Mouse (Mus musculus) yolk sac, embryonic 10.5 days (tissue): ENCODE results near the gene Ndst2.

Experiments used
- DNase-seq: peaks from one replicate; pipeline ENCODE4 v3.0.0-alpha.2; 2017; ENCODE audit warnings: low spot score

Ndst2 gene

DNA sequence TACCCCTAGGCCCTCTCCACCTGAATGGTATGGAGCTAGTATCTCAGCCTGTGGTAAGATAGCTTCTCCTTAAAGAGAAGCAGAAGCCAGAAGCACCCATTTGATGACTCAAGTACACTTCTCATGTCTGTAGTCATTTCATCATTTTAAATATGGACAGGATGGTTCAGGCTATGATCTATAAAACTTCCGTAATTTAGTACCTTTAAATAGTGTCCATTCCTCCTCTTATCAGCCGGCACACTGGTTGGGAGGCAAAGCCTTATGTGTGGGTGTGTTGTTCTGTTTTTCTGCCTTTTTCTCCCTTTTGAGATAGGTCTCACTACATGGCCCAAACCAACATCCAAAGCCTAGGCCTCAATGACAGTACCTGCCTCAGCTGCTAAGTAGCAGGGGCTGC, 35.8 kb downstream of the Ndst2 start:
- DNase-seq = no peak

DNA sequence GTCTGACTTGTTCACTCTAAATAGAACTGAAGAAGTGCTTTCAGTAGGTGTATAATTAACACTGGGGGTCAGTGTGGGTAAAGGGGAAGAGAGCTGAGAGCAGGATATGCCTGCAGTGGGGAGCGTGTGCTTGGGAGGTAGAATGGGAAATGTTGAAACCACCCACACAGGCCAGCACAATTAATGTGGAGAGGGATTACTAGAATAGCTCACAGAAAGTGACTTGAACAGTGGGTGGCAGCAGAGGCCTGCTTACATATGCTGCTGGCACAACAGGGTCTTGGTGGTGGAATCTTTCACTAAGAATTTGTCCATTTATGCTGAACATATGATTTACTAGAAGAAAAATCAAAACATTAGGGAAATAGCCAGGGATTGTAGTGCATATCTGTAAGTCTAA, 37.4 kb downstream of the Ndst2 start:
- no peak for DNase-seq

DNA sequence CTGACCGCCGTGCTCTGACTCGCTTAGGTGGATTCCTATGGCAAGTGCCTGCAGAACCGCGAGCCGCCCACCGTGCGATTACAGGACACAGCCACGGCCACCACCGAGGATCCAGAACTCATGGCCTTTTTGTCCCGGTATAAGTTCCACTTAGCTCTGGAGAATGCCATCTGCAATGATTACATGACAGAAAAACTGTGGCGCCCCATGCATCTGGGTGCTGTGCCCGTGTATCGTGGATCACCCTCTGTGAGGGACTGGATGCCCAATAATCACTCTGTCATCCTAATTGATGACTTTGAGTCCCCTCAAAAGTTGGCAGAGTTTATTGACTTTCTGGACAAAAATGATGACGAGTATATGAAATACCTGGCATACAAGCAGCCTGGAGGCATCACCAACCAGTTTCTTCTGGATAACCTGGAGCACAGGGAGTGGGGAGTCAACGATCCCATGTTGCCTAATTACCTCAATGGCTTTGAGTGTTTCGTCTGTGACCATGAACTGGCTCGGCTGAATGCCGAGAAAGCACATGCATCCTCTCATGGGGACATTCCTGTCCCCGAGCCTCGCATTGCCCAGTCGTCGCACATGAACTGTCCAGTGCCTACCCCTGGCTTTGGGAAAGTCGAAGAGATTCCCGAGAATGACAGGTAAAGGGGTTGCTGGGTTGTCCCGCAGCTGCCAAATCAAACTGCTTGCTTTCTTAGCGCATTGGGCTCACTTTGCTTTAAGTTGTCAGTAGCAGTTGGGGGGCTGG, 38.4 kb downstream of the Ndst2 start:
- DNase-seq = no peak

DNA sequence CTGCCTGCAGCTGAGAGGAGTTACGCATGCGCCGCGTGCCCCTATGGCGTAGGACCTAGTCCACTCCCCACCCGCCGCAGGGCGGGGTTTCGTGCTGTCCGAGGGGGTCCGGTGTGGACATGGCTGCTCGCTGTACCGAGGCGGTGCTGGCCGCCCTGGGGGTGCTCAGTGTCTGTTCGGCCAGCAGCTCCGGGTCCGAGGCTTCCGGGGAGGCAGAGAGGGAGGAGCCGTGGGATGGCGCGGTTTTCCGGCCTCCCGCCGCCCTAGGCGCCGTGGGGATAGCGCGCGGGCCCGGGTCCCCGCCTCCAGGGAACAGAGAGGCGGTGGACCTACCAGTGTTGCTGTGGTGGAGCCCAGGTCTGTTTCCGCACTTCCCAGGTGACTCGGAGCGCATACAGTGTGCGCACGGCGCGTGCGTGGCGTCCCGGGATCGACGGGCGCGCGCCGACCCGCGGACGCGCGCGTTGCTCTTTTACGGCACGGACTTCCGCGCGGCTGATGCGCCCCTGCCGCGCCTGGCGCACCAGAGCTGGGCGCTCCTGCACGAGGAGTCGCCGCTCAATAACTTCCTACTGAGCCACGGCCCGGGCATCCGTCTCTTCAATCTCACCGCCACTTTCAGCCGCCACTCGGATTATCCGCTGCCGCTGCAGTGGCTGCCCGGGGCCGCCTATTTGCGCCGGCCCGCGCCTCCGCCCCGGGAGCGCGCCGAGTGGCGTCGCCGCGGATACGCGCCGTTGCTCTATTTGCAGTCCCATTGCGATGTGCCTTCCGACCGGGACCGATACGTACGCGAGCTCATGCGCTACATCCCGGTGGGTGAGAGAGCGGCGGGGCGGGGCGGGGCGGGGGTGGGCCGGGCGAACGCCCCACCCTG, 39.2 kb downstream of the Ndst2 start, which contains the start of gene Fut11:
Gene Fut11 (plus strand): TSS at position 85 of the 877 bp plus-strand sequence.
- DNase-seq = peak; percentile 92

DNA sequence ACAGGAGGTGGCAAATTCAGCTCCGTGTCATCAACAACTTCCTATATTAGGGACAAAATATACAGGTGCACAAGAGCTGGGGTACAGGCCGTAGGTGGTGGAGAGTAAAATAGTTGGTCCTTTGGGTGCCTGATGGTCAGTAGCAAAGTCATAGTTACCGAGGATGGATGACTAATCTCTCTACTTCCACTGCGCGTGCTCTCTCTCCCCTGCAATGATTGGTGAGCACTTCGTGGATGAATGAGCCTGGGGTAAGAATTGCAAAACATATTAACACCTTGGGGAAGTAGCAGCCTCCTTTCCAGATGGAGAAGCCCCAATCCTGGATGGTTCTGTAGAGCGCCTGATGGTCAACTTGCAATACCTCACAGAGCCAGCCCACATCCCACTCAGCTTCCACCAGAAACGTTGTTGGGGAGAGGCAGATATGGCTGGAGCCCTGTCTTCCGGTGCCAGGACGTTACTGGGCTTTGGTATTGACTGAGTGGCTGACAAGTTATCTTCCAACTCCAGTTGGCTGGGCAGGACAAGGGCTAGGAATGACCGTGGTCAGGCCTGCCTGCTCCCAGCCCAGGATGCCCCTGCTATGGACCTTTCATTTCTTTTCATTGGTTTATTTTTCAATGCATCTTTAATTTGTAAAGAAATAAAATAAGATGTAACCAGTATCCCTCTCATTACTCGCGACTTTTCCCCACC, 40.0 kb downstream of the Ndst2 start:
- no peak for DNase-seq

DNA sequence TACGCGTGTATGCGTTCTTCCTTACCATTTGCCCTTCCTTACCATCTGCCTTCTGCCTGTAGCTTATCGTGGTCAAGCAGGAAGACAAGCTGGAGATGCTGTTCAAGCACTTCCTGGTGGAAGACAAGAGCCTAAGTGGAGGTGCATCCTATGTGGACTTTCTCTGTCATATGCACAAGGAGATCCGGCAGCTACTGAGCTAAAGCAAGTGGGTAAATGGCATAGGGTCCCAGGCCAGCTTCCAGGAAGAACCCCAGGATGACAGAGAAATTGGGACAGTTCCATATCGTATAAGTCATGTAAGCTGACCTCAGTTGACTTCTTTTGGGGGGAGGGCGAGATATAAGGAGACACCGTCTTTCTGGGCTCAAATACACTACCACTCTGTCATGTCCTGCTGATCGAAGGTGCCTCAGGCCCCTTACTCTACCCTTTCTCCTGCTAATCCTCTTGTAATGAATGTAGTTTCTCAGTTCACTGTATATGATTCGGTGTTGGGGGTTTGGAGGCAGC, 40.7 kb downstream of the Ndst2 start:
- no peak for DNase-seq

DNA sequence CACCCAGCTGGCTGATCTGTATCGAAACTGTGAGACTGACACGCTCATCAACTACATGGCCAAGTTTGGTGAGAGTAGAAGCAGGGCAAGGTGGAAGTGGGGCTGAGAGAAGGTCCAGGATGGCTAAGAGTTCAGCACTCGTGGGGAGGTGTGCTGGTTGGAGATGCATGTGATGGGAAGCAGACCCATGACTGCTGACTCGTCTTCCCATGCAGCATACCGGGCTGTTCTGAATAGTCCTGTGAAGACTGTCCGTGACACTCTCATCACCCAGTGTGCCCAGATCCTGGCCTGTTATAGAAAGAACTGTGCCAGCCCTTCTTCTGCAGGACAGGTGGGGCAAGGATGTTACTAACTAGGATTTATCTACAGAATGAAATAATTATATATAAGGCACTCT, 42.6 kb downstream of the Ndst2 start:
- no peak for DNase-seq

DNA sequence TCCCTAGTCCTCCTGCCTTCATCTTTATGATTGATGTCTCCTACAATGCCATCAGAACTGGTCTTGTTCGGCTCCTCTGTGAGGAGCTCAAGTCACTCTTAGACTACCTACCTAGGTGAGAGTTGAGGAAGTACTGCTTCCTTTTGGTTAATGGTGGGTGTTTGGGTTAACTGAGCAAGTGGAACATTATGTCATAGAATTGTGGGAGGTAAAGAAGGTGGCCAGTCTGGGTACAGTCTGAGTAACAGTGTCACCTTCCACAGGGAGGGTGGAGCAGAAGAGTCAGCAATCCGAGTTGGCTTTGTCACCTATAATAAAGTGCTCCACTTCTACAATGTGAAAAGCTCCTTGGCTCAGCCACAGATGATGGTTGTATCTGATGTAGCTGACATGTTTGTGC, 45.4 kb downstream of the Ndst2 start:
- DNase-seq = no peak

DNA sequence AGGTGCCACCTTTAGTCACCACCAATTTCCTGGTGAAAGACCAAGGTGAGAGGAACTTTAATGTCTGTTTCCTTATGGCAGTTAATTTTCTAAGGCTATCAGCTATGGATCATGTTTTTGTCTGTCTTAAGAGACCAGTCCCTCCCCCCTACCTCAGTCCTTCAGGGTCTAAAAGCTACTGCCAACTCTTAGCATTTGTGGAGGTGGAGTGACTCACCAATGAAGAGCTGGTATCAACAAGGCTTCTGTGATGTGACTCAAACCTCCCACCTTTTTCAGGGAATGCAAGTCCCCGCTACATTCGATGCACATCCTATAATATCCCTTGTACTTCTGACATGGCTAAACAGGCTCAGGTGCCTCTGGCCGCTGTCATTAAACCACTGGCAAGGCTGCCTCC, 47.8 kb downstream of the Ndst2 start:
- no peak for DNase-seq

DNA sequence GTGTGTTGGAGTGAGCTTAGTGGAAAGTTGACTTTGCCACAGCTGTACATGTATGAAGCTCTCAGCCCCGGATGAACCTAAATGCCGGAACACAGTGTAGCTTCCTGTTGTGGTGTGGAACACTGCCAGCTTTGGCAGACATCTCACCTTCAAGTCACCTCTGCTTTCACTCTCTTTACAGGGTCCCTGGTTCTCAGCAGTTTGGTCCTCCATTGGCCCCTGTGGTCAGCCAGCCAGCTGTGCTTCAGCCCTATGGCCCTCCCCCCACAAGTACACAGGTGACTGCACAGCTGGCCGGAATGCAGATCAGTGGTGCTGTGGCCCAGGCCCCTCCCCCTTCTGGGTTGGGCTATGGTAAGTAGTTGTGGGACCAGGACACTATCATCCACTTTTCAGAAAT, 51.9 kb downstream of the Ndst2 start:
- no peak for DNase-seq

DNA sequence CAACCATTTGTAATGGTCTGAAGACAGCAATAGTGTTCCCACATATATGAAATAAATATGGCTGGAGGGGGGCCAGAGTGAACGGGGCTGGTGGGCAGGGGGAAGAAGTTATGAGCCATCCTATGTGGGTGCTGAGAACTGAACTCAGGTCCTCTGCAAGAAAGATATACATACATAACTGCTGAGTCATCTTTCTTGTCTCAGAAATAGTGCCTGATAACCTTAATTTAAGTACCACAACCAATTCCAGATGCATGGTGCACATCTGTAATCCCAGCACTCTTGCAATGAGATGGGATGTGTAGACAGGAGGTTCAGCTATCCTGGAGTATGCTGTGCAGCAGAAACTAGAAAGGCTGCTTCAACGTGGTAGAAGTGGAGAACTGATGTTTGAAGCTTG, 52.6 kb downstream of the Ndst2 start:
- no peak for DNase-seq

DNA sequence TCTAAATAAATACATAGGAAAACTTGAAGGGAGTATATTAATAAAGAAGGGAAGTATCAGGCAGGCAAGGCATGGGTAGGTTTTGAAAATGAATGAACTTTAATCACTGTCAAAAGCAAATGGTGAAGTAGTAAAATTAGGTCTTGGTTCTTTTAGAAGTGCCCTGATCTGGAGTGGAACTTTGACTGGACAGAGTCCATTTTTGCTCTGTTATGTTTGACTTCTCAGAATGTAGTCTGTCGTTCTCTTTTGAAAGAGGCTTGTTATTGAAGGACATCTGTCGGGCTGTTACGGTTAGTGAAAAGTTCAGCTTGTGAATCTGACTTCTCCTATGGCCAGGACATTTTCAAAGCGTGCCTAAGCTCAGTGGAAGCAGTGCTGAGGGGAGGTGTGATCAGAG, 56.5 kb downstream of the Ndst2 start:
- DNase-seq = no peak

DNA sequence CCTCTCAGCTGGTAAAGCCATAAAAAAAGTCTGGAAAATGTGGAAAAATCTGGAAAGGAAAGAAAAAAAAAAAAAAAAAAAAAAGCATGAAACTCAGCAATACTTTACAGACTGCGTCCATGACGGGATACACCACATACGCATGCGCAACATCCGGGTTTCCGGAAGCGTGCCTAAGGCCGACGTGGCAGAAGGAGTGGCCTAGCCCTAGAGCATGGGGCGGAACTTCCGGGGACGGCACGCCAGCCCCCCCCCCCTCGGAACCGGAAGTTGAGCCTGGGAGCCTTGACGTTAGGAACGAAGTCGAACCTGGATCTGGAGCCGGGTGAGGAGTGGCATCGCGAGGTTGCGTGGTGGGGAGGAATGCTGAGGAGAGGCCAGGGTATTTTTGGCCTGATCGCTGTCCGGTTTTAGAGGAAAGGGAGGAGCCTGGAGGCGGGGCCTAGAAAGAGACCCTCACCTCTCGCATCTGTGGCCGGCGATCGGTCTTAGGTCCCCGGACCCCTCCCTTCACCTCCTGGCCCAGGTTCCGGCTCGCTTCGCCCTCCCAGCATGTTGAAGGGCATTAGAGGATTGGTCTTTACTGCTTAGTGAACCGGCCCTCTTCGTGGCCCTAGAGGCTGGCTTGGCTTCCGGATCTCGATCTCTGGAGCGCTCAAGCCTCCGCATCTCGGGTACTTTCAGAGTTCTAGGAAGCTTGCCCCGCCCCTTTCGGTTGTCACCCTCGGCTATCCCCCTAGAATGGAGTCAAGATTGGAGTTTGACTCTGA, 60.1 kb downstream of the Ndst2 start, which contains the start of gene Sec24c:
Gene Sec24c (plus strand): TSS at position 245 of the 770 bp plus-strand sequence.
- DNase-seq = peak; percentile 99

DNA sequence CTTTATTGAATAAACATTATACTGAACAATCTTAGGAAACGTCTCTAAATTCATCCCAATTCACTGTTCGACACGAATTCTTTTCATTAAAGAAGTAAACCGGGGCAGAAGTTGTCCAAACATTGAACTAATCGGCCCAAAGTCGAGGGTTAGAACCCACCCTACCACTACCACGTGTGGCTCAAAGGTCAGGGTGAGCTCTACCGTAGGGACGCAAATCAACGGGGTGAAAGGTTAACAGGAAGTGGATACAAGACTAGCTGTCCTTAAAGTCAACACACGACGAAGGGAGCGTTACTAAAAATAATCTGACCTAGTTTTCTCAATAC, 60.7 kb downstream of the Ndst2 start:
- peak; percentile 88 for DNase-seq
